Mouse (Mus musculus) cortical plate, adult 2 months (tissue): ENCODE data around the gene Ell. TPM values are rescaled to one million over a fixed set of nuclear protein-coding genes. Genes with fewer than 3 reads are reported as not detected.

ENCODE experiments used
- H3K27ac ChIP-seq: fragments of 200-500 bp; 2 replicates; pipeline ENCODE4 v1.5.1; 2012; ENCODE audit warnings: low read length, control low read depth, inconsistent platforms; ENCODE audit not compliant: insufficient read depth
- H3K4me1 ChIP-seq: fragments of 200-500 bp; 2 replicates; pipeline ENCODE4 v1.6.1; 2011; ENCODE audit warnings: low read length; ENCODE audit not compliant: control insufficient read depth, insufficient read depth
- H3K4me3 ChIP-seq: fragments of 200-500 bp; 2 replicates; pipeline ENCODE4 v1.5.1; 2011; ENCODE audit warnings: mild to moderate bottlenecking, low read length, control low read depth; ENCODE audit not compliant: insufficient read depth
- CTCF ChIP-seq: fragments of 200-500 bp; IDR thresholded peaks from 2 replicates; pipeline ENCODE4 v1.5.1; 2011; ENCODE audit warnings: mild to moderate bottlenecking, control low read depth, low read length; ENCODE audit not compliant: insufficient read depth; ENCODE audit errors: extremely low read depth
- POLR2A ChIP-seq: fragments of 200-500 bp; IDR thresholded peaks from 2 replicates; pipeline ENCODE4 v1.6.1; 2011; ENCODE audit warnings: mild to moderate bottlenecking, low read length, control low read depth; ENCODE audit not compliant: insufficient read depth; ENCODE audit errors: extremely low read depth
- polyA plus RNA-seq: library from polyadenylated mRNA; depleted of rRNA; stranded (reverse); fragments of >200 nt; gene quantifications from 2 replicates; pipeline ENCODE4 v1.2.3, GENCODE M21; 2012

The Ell gene
- polyA plus RNA-seq, 1 experiment: 23.9 TPM

DNA sequence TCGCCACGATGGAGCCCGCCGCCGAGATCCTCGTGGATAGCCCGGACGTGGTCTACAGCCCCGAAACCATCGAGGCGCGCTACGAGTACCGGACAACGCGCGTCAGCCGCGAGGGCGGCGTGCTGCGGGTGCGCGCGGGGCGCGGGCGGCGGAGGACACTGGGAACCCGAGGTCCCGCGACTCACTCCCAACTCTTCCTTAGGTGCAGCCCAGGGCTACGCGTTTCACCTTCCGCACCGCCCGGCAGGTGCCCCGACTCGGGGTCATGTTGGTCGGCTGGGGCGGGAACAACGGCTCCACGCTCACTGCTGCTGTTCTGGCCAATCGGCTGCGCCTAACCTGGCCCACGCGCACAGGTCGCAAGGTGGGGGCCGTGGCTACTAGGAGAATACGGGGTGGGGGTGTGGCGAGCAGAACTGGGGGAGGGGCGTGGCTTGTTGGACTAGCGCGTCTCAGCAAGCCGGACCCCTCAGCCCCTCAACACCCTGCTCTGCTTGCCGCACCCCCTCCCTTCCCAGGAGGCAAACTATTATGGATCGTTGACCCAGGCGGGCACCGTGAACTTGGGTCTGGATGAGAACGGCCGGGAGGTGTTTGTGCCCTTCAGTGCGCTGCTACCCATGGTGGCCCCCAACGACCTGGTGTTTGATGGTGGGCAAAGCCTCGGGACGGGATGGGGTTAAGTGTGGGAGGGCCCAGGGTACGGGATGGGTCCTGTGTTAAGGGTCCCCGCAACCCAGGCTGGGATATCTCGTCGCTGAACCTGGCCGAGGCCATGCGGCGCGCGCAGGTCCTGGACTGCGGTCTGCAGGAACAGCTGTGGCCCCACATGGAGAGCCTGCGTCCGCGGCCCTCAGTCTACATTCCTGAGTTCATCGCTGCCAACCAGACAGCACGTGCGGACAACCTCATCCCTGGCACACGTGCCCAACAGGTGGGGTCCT, 55.6 kb downstream of the Ell start:
- Histone ChIP-seq H3K4me1 (peaks cover 6% of the 10 kb centered on the region; the same call in 1 of the 2 replicates), H3K27ac (peak overlapping the region; percentile 81), H3K4me3 (peak overlapping the region; percentile 44)
- no peak for TF ChIP-seq CTCF
- no peak for TF ChIP-seq POLR2A

DNA sequence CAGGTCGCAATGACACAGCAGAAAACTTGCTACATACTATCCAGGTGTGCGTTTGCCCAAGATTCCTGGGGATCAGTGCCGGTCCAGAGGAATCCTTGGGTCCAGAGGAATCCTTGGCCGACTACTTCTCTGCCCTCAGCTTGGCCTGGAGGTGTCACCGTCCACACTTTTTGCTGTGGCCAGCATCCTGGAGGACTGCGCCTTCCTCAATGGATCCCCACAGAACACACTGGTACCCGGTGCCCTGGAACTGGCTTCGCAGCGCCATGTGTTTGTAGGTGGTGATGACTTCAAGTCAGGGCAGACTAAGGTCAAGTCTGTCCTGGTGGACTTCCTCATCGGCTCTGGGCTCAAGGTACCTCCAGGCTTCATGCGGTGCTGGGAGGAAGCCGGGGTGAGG, 56.6 kb downstream of the Ell start:
- Histone ChIP-seq H3K4me1 (peaks cover 8% of the 10 kb centered on the region; the same call in 1 of the 2 replicates), H3K27ac (no peak overlapping the region), H3K4me3 (no peak overlapping the region)
- TF ChIP-seq CTCF: no peak
- TF ChIP-seq POLR2A: no peak

DNA sequence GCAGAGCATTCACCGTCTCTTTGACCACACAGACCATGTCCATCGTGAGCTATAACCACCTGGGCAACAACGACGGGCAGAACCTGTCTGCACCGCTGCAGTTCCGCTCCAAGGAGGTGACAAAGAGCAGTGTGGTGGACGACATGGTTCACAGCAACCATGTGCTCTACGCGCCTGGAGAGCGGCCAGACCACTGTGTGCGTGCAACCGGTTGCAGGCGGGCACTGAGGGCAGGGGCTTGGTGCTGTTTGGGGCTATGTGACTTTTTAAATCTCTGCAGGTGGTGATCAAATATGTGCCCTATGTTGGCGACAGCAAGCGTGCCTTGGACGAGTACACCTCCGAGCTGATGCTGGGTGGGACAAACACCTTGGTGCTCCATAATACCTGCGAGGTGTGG, 57.0 kb downstream of the Ell start:
- Histone ChIP-seq H3K27ac (no peak overlapping the region), H3K4me1 (peaks cover 9% of the 10 kb centered on the region; the same call in 1 of the 2 replicates), H3K4me3 (no peak overlapping the region)
- no peak for TF ChIP-seq POLR2A
- TF ChIP-seq CTCF: no peak

DNA sequence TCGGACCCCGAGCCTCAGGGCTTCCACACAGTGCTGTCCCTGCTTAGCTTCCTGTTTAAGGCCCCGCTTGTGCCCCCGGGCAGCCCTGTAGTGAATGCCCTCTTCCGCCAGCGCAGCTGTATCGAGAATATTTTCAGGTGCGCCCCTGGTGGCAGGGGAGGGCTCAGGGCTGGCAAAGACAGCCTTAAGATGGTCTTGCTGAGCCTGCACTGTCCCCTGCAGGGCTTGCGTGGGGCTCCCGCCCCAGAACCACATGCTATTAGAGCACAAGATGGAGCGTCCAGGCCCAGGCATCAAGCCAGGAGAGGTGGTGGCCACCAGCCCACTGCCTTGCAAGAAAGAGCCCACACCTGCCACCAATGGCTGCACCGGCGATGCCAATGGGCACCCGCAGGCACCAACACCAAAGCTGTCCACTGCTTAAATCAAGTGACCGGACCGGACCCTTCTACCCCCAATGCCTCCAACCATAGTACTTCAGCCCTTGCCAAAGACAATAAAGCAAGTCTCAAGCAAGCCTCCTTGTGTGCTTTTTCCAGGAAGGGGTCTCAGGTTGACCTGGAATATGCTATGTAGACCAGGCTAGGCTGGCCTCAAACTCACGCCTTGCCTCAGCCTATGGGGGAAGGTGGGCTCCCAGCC, 57.6 kb downstream of the Ell start:
- TF ChIP-seq CTCF (no peak), POLR2A (no peak)
- Histone ChIP-seq H3K27ac (no peak overlapping the region), H3K4me1 (peaks cover 4% of the 10 kb centered on the region; the same call in 1 of the 2 replicates), H3K4me3 (no peak overlapping the region; the same call in 1 of the 2 replicates)

DNA sequence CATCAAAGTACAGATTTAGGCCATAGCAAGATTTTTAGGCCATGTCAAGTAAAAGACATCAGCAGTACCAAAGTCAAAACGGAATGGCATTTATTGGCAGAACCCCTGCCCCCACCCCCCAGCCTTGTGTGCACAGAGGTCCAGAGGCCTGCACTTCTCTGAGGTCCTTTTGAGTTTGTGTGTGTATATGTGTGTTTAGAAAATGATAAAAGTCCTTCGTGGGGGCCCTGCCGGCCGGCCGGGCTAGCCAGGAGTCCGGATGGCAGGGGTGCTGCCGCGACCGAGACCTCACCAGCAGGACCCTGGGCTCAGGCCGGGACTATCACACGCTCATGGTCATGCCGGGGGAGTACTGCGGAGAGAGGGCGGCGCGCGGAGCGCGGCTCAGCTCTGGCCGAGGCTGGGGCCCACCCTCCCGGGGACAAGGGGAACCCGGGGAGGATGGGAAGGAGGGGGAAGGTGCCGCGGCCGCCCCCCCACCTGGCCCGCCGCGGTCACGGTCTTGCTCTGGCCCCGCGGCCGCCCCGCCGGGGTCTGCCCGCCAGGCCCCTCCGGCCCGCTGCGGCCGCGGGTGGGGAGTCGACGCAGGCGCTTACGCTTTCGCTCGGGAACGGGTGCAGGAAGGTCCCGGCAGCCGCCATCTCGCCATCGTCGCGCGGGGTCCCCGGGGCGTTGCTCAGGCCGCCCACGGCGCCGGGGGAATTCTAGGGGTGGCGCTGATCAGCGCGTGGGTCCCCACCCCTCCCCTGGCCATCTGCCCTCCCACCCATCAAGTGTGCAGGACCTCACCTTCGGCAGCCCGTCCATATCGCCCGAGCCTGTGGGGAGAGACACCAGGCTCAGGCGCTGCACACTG, 58.4 kb downstream of the Ell start:
- no peak overlapping the region for H3K27ac ChIP-seq
- TF ChIP-seq CTCF (no peak), POLR2A (no peak)

GRCm38 (mm10) chr8:70598283-70598682, 59.0 kb downstream of the Ell start:
- Histone ChIP-seq H3K4me3 (peak overlapping the region; percentile 3; the same call in 1 of the 2 replicates), H3K4me1 (0 out of 2 replicates have a peak, but pooled peaks cover 3% of the 10 kb centered on the region), H3K27ac (no peak overlapping the region)
- TF ChIP-seq CTCF (peak; percentile 56), POLR2A (peak; percentile 32; the same call in 1 of the 2 replicates)

More for the DNA sequence above, 58.4 kb downstream of the Ell start:
- Histone ChIP-seq H3K4me3 (peak overlapping the region; percentile 3; the same call in 1 of the 2 replicates), H3K4me1 (0 out of 2 replicates have a peak, but pooled peaks cover 3% of the 10 kb centered on the region)

GRCm38 (mm10) chr8:70598722-70599121, 59.5 kb downstream of the Ell start:
- TF ChIP-seq CTCF (no peak), POLR2A (no peak)
- H3K4me1 ChIP-seq: 0 out of 2 replicates have a peak, but pooled peaks cover 3% of the 10 kb centered on the region
- H3K27ac ChIP-seq: no peak overlapping the region
- peak overlapping the region; percentile 3; the same call in 1 of the 2 replicates for H3K4me3 ChIP-seq

- H3K4me3 ChIP-seq: no peak overlapping the region
- H3K27ac ChIP-seq: no peak overlapping the region
- 0 out of 2 replicates have a peak, but pooled peaks cover 3% of the 10 kb centered on the region for H3K4me1 ChIP-seq
- TF ChIP-seq POLR2A (no peak), CTCF (no peak)
Observed at GRCm38 (mm10) chr8:70599507-70600290, 60.4 kb downstream of the Ell start.
